ENCODE assay signal across 17 mouse cellular contexts in genomic region chr10:42248644-42249043, GRCm38 (mm10). TPM values are rescaled to one million over a fixed set of nuclear protein-coding genes. Genes with fewer than 3 reads are reported as not detected.
A peak's percentile ranks its signal among the peaks of the same experiment; 100 is the strongest.
DNase-seq lines count a peak whose midpoint lies in the region; ATAC-seq and TF ChIP-seq lines count a peak whose summit lies in the region.
"Had no signal": no experiment of that assay in that cellular context is flagged by ENCODE, and none has a peak within 500 bp of the region (broad histone marks: within the 10 kb centered on the region; RNA-seq: fewer than 3 reads in every experiment).

No protein-coding gene starts in this region.

- 53% methylated on average over 5 of the region's 5 CpGs for WGBS in heart, postnatal 0 days
- 31% methylated on average over 5 of the region's 5 CpGs for WGBS in lung, embryonic 15.5 days
- 47% methylated on average over 5 of the region's 5 CpGs for WGBS in liver, embryonic 14.5 days (ENCODE audit: insufficient replicate concordance)
- 42% methylated on average over 5 of the region's 5 CpGs for WGBS in stomach, embryonic 16.5 days

- no peak for ATAC-seq in heart, postnatal 0 days (ENCODE audit: insufficient read depth, low read depth)
- no peak for ATAC-seq in lung, embryonic 15.5 days (ENCODE audit: borderline replicate concordance, extremely low read depth, low FRiP score, low TSS enrichment)
- ATAC-seq in liver, embryonic 14.5 days (ENCODE audit: insufficient read depth): no peak
- no peak for ATAC-seq in stomach, embryonic 16.5 days (ENCODE audit: insufficient read depth, low FRiP score)
- ATAC-seq: CD4-positive, CD25-positive, alpha-beta regulatory T cell, adult 4 months had no signal

- DNase-seq in heart, postnatal 0 days (ENCODE audit: low spot score): no peak
- no peak for DNase-seq in heart, postnatal 10 days
- DNase-seq in lung, postnatal 36 days: no peak
- DNase-seq in liver, embryonic 14.5 days (ENCODE audit: low read depth in 3 of 3, low spot score in 3 of 3): no peak
- DNase-seq in right cerebral cortex, adult 2 months (ENCODE audit: low spot score in 2 of 2): no peak
- DNase-seq: adrenal gland, postnatal 14 days; cerebellum, adult 9-10 months; embryo, embryonic 11 days; heart, adult 18-20 months; layer of hippocampus, adult 9-11 months; thymus, adult 2 months had no signal

- TF ChIP-seq EP300 in heart, postnatal 0 days (IDR thresholded peaks at IDR 0.05; ENCODE audit: low read depth): no peak
- no peak for TF ChIP-seq EP300 in liver, embryonic 14.5 days (IDR thresholded peaks at IDR 0.05; ENCODE audit: low read depth)

- H3K9me3 ChIP-seq in heart, postnatal 0 days (replicated peaks; ENCODE audit: control insufficient read depth, low read length): no peaks in the 10 kb centered on the region
- H3K9me3 ChIP-seq in lung, embryonic 15.5 days: no peaks in the 10 kb centered on the region
- no peaks in the 10 kb centered on the region for H3K9me3 ChIP-seq in liver, embryonic 14.5 days (ENCODE audit: control insufficient read depth, low read length)
- H3K9me3 ChIP-seq in stomach, embryonic 16.5 days (replicated peaks; ENCODE audit: control insufficient read depth, low read length): no peaks in the 10 kb centered on the region
- H3K9me3 ChIP-seq: hindbrain, embryonic 13.5 days; neural tube, embryonic 13.5 days had no signal

- H3K9ac ChIP-seq in heart, postnatal 0 days (replicated peaks; ENCODE audit: low read depth, low read length): no peak overlapping the region
- H3K9ac ChIP-seq in lung, embryonic 15.5 days: no peak overlapping the region
- peak overlapping the region; percentile 74 for H3K9ac ChIP-seq in liver, embryonic 14.5 days (replicated peaks)
- H3K9ac ChIP-seq in stomach, embryonic 16.5 days (ENCODE audit: low read length): 0 out of 2 replicates have a peak overlapping the region, but pooled peaks have one; percentile 17
- H3K9ac ChIP-seq: hindbrain, embryonic 13.5 days; neural tube, embryonic 13.5 days had no signal

- intact Hi-C loops in heart, postnatal 10 days (cut with DNase I): no loop called here

- no peak overlapping the region for H3K4me2 ChIP-seq in heart, postnatal 0 days (ENCODE audit: low read depth, low read length)
- peak overlapping the region; percentile 24; the same call in 1 of the 2 replicates for H3K4me2 ChIP-seq in lung, embryonic 15.5 days
- peak overlapping the region; percentile 79 for H3K4me2 ChIP-seq in liver, embryonic 14.5 days (ENCODE audit: low read depth)
- H3K4me2 ChIP-seq in stomach, embryonic 16.5 days (ENCODE audit: low read depth, low read length): peak overlapping the region; percentile 25
- H3K4me2 ChIP-seq: hindbrain, embryonic 13.5 days; neural tube, embryonic 13.5 days had no signal

- H3K36me3 ChIP-seq in heart, postnatal 0 days (replicated peaks; ENCODE audit: control insufficient read depth, insufficient read depth, low read length): no peaks in the 10 kb centered on the region
- no peaks in the 10 kb centered on the region for H3K36me3 ChIP-seq in lung, embryonic 15.5 days
- H3K36me3 ChIP-seq in liver, embryonic 14.5 days (replicated peaks; ENCODE audit: control insufficient read depth, insufficient read depth, low read depth): peaks cover 20% of the 10 kb centered on the region
- H3K36me3 ChIP-seq in stomach, embryonic 16.5 days (ENCODE audit: control insufficient read depth, insufficient read depth, low read length): no peaks in the 10 kb centered on the region
- H3K36me3 ChIP-seq: hindbrain, embryonic 13.5 days; neural tube, embryonic 13.5 days had no signal

- peak overlapping the region; percentile 91 for H3K27ac ChIP-seq in heart, postnatal 0 days (ENCODE audit: low read depth)
- peak overlapping the region; percentile 46 for H3K27ac ChIP-seq in lung, embryonic 15.5 days
- peak overlapping the region; percentile 97 for H3K27ac ChIP-seq in liver, embryonic 14.5 days
- peak overlapping the region; percentile 70 for H3K27ac ChIP-seq in stomach, embryonic 16.5 days (ENCODE audit: low read length)
- H3K27ac ChIP-seq: hindbrain, embryonic 13.5 days; macrophage; neural tube, embryonic 13.5 days had no signal

- TF ChIP-seq CTCF in heart, postnatal 0 days (IDR thresholded peaks at IDR 0.05; ENCODE audit: low read depth): no peak
- no peak for TF ChIP-seq CTCF in liver, embryonic 14.5 days (IDR thresholded peaks at IDR 0.05; ENCODE audit: low read depth)

- no peak overlapping the region for H3K4me3 ChIP-seq in heart, postnatal 0 days (ENCODE audit: low read depth, low read length)
- no peak overlapping the region for H3K4me3 ChIP-seq in lung, embryonic 15.5 days
- H3K4me3 ChIP-seq in liver, embryonic 14.5 days (ENCODE audit: insufficient read depth in 1 of 2, low read depth in 2 of 2, low read length in 2 of 2): peak overlapping the region; percentile 1 to 47; a peak in 1 of 4 replicates
- no peak overlapping the region for H3K4me3 ChIP-seq in stomach, embryonic 16.5 days (replicated peaks; ENCODE audit: low read length)
- H3K4me3 ChIP-seq: hindbrain, embryonic 13.5 days; neural tube, embryonic 13.5 days had no signal

- peaks cover 81% of the 10 kb centered on the region for H3K4me1 ChIP-seq in heart, postnatal 0 days (ENCODE audit: control insufficient read depth, insufficient read depth)
- peaks cover 89% of the 10 kb centered on the region for H3K4me1 ChIP-seq in lung, embryonic 15.5 days
- H3K4me1 ChIP-seq in liver, embryonic 14.5 days (replicated peaks; ENCODE audit: control insufficient read depth in 2 of 2, insufficient read depth in 2 of 2, low read length in 1 of 2): peaks cover 84 to 89% of the 10 kb centered on the region in 2 experiments
- peaks cover 60% of the 10 kb centered on the region for H3K4me1 ChIP-seq in stomach, embryonic 16.5 days (ENCODE audit: control insufficient read depth, insufficient read depth, low read length)

- H3K27me3 ChIP-seq in heart, postnatal 0 days (ENCODE audit: control insufficient read depth, insufficient read depth, low read length): no peaks in the 10 kb centered on the region
- H3K27me3 ChIP-seq in lung, embryonic 15.5 days: no peaks in the 10 kb centered on the region
- H3K27me3 ChIP-seq in liver, embryonic 14.5 days (ENCODE audit: control insufficient read depth, insufficient read depth, low read length): no peaks in the 10 kb centered on the region
- H3K27me3 ChIP-seq in stomach, embryonic 16.5 days (ENCODE audit: control insufficient read depth, insufficient read depth, low read length): no peaks in the 10 kb centered on the region
- H3K27me3 ChIP-seq: hindbrain, embryonic 13.5 days; neural tube, embryonic 13.5 days had no signal

RNA-seq across cellular contexts. Expression of gene Foxo3, which starts 27.9 kb away (rescaled TPM):
- total RNA-seq in heart, postnatal 0 days (2014; rRNA removed; ENCODE audit: low replicate concordance): 51.9 and 70.8 TPM in 2 replicates
- 5.4 and 6.5 TPM in 2 replicates for polyA plus RNA-seq in heart, postnatal 0 days (2015; fragmentation: Nextera tagmentation; extraction: Ambion mirVana)
- total RNA-seq in heart, postnatal 10 days (2021): 10 to 100 TPM; 44.1 to 68.3 TPM
- 8.6 and 8.9 TPM in 2 replicates for polyA plus RNA-seq in lung, embryonic 15.5 days (2015; fragmentation: Nextera tagmentation; extraction: Ambion mirVana)
- 15.6 and 15.9 TPM in 2 replicates for polyA plus RNA-seq in liver, embryonic 14.5 days (2012; rRNA removed)
- 17.6 and 19.3 TPM in 2 replicates for polyA plus RNA-seq in liver, embryonic 14.5 days (2014; fragmentation: Nextera tagmentation; extraction: Ambion mirVana)
- polyA plus RNA-seq in stomach, embryonic 16.5 days (2015; fragmentation: Nextera tagmentation; extraction: Ambion mirVana): 7.2 and 7.6 TPM in 2 replicates

Comparison
In these comparisons a context has a peak if more than half of its experiments do, and no peak if none do; other contexts are left out.
1. H3K27ac ChIP-seq: peak in every context shown above with its lines; median percentile 97 in liver, embryonic 14.5 days; 91 in heart, postnatal 0 days; 70 in stomach, embryonic 16.5 days; 46 in lung, embryonic 15.5 days.
2. H3K4me3 ChIP-seq: peak in liver, embryonic 14.5 days (2 of 2); none in heart, postnatal 0 days (single experiment), lung, embryonic 15.5 days (single experiment) and stomach, embryonic 16.5 days (single experiment).
3. H3K9ac ChIP-seq: peak in liver, embryonic 14.5 days (single experiment) and stomach, embryonic 16.5 days (single experiment); none in heart, postnatal 0 days (single experiment) and lung, embryonic 15.5 days (single experiment).